Mouse (Mus musculus): ENCODE data around the gene Sntg2.

DNA sequence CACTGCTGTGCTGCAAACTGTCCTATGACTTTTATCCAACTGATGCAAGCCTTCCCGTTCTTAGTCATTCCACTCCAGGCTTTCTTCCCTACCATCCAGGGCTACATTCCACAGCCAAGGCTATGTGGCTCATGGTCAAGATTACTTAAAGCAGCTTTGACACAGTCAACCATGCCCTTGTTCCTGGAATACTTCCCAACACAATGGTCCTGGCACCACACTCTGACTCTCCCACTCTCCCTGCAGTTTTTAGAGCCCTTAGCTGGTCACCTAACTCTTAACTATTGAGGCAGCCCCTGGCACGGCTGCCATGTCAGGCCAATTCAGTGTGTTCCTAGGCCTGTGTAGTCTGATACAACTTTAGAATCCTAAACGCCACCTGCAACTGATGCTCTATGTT lies 212.7 kb downstream of the Sntg2 start:
- no peak for TF ChIP-seq CTCF (IDR thresholded peaks at IDR 0.05; ENCODE audit: low read depth, low read length)
- no peak for TF ChIP-seq TAL1 (conservative IDR thresholded peaks at IDR 0.05; ENCODE audit: low read depth, low read length)
- no peak for TF ChIP-seq GATA1 (IDR thresholded peaks at IDR 0.05; ENCODE audit: borderline replicate concordance, low read length)
- no peak for TF ChIP-seq POLR2AphosphoS5 (IDR thresholded peaks at IDR 0.05; ENCODE audit: insufficient replicate concordance, low read depth, low read length)
- no peak for TF ChIP-seq GATA2 (IDR thresholded peaks at IDR 0.05; ENCODE audit: borderline replicate concordance, low read depth, low read length)
